Mouse (Mus musculus): Measurements from ENCODE around the gene Dnm3. TPM values are rescaled to one million over a fixed set of nuclear protein-coding genes. Genes with fewer than 3 reads are reported as not detected.
A peak's percentile ranks its signal among the peaks of the same experiment; 100 is the strongest.

The Dnm3 gene
- total RNA-seq, 2 experiments from 2014 or later: 71.5 to 82.3 TPM

GRCm38 (mm10) chr1:162328673-162329072, 149.2 kb downstream of the Dnm3 start:
- DNase-seq (ENCODE audit: low spot score in 2 of 2): no peak

GRCm38 (mm10) chr1:162327631-162328030, 150.2 kb downstream of the Dnm3 start:
- DNase-seq (ENCODE audit: low spot score in 2 of 2): no peak

DNA sequence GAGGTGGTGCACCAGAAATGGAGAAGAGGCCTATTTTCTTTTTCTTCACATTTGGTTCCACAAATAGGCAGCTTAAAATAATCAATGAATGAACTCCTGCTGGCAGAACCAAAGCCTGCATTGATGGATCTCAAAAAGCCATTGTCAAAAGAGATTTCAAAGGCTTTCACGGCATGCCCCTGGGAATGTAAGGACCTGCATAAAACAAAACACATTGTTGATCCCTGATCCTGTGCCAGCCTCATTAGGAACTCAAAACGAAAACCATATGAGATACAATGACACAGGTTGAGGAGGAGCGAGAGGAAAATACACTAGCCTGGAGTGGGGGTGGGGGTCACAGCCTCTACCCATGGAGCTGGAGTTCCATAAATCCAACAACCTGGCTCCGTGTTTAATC, 153.4 kb downstream of the Dnm3 start:
- no peak for DNase-seq (ENCODE audit: low spot score in 2 of 2)

DNA sequence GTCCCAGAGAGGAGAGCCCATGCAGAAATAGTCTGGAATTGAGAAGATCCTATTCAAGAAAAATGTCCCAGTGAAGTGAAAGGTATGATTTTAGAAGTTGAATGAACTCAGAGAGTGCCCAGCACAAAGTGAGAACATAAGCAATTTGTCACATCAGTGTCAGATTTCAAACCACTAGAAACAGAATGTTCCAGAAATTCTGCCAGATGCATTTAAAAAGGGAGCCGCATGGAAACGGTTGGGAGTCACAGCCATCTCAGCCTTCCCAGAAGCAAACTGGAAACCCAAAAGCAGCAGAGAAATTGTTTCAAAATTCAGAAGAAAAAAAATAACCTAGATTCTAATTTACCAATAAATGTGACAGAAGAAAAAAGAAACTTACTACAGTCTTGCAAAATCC, 154.7 kb downstream of the Dnm3 start:
- peak in 1 of 2 experiments; percentile 58 for DNase-seq (ENCODE audit: low spot score in 2 of 2)

GRCm38 (mm10) chr1:162313451-162314276, 164.2 kb downstream of the Dnm3 start:
- peak in 1 of 2 experiments; percentile 61 for DNase-seq (ENCODE audit: low spot score in 2 of 2)

DNA sequence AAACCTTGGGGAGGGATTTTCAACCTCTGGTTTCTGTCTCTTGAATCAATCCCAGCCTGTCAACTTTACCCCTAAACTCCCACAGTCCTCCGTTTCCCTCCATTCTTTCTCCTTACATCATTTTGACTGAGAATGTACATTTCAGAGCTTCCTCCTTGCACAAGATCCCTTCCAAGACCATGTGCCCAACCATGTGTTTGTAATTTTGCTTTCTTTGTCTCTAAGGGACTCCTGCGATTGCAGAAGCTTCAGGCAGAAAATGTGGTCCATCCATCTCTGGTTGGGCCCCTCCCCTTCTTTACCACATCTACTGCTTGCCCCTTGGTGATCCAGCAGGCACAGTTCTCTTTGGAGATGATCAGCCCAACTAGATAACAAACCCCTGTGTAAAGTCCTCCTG, 165.2 kb downstream of the Dnm3 start:
- DNase-seq (ENCODE audit: low spot score in 2 of 2): no peak

GRCm38 (mm10) chr1:162312152-162312551, 165.7 kb downstream of the Dnm3 start:
- DNase-seq (ENCODE audit: low spot score in 2 of 2): no peak

GRCm38 (mm10) chr1:162305247-162305646, 172.6 kb downstream of the Dnm3 start:
- no peak for DNase-seq (ENCODE audit: low spot score in 2 of 2)

GRCm38 (mm10) chr1:162302480-162302879, 175.4 kb downstream of the Dnm3 start:
- no peak for DNase-seq (ENCODE audit: low spot score in 2 of 2)

DNA sequence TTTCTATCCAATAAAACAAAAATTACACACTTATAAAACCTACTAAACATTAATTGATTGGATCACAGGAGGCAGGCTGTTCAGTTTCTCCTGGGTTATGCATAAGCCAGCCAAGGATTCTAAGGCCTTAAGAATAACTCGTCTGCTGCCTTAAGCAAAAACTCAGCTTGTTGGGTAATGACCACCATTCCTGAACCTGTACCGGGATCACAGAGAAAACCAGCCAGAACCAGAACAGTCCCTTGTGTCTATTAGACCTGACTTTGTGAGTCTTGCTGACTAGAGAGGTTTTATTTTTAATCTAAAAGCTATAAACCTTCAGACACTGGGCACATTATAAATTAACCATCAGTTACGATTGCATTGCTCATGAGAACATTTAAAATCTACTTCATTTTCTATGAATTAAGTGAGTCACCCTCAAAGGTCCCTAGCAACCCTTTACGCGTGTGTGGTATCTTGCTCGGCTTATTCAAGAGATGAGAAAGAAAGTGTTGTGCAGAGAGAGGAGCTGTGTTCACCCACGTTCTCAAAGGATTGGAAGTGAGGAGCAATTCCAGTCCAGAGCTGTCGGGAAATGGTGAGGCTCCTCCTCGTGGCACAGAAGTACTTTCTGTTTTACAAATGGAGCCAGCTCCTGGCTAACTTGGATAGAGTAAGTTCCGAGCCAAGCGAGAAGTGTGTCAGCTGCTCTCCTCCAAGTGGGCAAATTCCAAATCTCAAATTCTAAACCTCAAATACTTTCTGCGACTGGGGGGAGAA, 178.1 kb downstream of the Dnm3 start:
- peak in 1 of 2 experiments; percentile 57 for DNase-seq (ENCODE audit: low spot score in 2 of 2)

- DNase-seq (ENCODE audit: low spot score in 2 of 2): no peak
These were observed 179.3 kb downstream of the Dnm3 start for GRCm38 (mm10) chr1:162298527-162298926.

- no peak for DNase-seq (ENCODE audit: low spot score in 2 of 2)
These were observed 182.4 kb downstream of the Dnm3 start for GRCm38 (mm10) chr1:162295443-162295842.

DNA sequence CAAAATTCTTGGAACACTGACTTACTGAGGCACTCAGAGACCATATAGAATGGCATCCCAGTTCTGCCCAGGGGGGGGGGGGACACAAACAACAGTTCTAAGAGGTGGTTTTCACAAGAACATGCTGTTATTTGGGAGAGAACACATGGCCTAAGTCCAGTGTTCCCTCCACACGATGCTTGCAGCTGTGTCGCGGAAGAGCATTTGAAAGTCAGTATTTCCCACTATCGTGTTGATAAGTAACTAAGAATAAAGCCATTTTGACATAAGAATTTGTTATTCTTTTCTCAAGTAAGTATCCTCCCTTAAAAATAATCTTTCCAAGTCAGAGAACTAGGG, 183.3 kb downstream of the Dnm3 start:
- peak in 1 of 2 experiments; percentile 24 for DNase-seq (ENCODE audit: low spot score in 2 of 2)

DNA sequence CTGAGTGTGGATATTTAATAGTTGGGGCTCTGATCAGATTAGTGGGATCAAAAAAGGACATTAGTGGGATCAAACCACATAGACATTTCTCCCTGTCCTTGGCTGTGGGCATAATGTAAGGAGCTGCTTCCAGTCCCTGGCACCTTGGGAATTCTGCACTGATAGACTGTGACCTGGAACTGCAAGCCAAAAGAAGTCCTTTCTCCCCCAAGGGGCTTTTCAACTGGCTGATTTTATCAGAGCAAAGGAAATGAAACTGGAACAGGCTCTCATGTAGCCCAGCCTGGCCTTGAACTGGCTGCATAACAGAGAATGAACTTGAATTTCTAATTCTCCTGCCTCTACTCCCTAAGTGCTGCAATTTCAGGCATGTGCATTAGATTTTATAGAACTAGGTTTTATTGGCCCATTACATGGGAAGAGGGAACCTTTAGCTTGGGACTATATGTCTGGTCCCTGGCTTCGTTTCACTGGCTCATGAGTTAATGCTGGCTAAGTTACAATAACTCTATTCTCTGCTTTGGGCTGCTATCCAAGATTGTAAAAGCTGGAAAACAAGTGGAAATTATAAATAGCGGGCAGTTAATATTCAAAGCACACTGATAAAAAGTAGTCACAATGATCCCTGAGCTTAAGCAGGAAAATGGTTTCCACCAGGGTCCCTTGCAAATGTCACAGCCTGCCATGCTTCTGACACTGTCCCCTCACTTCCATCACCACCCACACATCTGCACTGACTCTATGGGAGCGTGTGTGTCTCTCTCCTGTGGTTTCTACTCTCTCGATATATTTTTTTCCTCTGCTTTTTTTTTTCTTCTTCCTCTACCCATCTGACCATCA, 183.9 kb downstream of the Dnm3 start:
- peak in 1 of 2 experiments; percentile 67 for DNase-seq (ENCODE audit: low spot score in 2 of 2)

GRCm38 (mm10) chr1:162286910-162287309, 190.9 kb downstream of the Dnm3 start:
- no peak for DNase-seq (ENCODE audit: low spot score in 2 of 2)

- no peak for DNase-seq (ENCODE audit: low spot score in 2 of 2)
These were observed 195.9 kb downstream of the Dnm3 start for GRCm38 (mm10) chr1:162281981-162282381.

DNA sequence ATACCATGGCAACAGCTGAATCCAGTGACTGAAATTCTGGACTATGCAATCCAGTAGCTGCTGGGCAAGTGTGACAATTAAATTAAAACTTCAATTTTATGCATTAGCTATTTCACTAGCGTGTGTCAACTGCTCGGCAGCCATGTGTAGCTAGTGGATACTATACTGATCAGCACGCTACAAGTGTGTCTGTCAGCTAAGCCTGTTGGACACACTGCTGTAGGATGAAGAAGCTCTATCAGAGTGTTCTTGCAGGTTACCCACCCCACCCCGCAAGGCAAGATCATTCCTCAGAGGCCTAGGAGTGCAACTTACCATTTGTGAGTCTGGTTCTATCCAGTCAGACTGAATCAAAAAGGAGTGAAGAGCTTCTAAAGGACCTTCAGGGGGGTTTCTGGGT, 197.8 kb downstream of the Dnm3 start:
- DNase-seq (ENCODE audit: low spot score in 2 of 2): no peak

GRCm38 (mm10) chr1:162276011-162276410, 201.8 kb downstream of the Dnm3 start:
- peak in 1 of 2 experiments; percentile 6 for DNase-seq (ENCODE audit: low spot score in 2 of 2)

- no peak for DNase-seq (ENCODE audit: low spot score in 2 of 2)
These were observed 203.1 kb downstream of the Dnm3 start for GRCm38 (mm10) chr1:162274674-162275248.

- no peak for DNase-seq (ENCODE audit: low spot score in 2 of 2)
These were observed 220.8 kb downstream of the Dnm3 start for GRCm38 (mm10) chr1:162256912-162257607.

All from layer of hippocampus, postnatal 14 days (tissue).